Mouse (Mus musculus): ENCODE measurements at regions not wholly inside any gene's neighbourhood (a gene's known extent, or its start where the extent isn't known, plus 50 kb on each side); places are given as distances from the start of the nearest gene placed in this dataset.
A peak's percentile ranks its signal among the peaks of the same experiment; 100 is the strongest.

DNA sequence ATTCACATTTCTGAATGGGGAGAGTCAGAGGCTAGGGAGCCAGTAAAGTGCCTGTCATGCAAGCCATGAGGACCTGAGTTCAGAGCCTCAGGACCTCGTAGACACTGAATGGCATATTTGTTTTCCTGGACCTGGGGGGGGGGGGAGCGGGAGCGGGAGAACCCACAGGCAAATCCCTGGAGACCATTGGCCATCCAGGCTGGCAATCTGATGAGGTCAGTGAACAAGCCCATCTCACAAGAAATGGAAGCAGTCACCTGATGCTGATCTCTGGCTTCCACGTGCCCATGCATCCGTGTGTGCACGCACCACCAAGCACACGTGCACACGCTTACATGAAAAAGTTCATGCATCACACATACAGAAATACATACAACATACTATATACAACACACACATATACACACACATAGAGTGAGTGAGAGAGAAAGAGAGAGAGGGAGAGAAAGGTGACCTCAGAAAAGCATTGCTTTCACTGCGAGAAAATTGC lies 196.2 kb downstream of the Dusp6 start:
- WGBS, result 78% methylated on average over 9 of the region's 9 CpGs
- Histone ChIP-seq H3K4me2 (ENCODE audit: low read depth, low read length) (no peak overlapping the region), H3K4me1 (replicated peaks; ENCODE audit: control insufficient read depth, insufficient read depth, low read length) (peaks cover 9% of the 10 kb centered on the region), H3K27ac (ENCODE audit: low read length) (no peak overlapping the region; the same call in 1 of the 2 replicates), H3K36me3 (ENCODE audit: control insufficient read depth, insufficient read depth, low read length) (no peaks in the 10 kb centered on the region), H3K9me3 (ENCODE audit: control insufficient read depth, low read length) (no peaks in the 10 kb centered on the region), H3K27me3 (ENCODE audit: control insufficient read depth, insufficient read depth, low read depth, low read length) (no peaks in the 10 kb centered on the region), H3K9ac (ENCODE audit: low read length) (no peak overlapping the region), H3K4me3 (ENCODE audit: low read length) (no peak overlapping the region)
- ATAC-seq (ENCODE audit: low read depth), result no peak

DNA sequence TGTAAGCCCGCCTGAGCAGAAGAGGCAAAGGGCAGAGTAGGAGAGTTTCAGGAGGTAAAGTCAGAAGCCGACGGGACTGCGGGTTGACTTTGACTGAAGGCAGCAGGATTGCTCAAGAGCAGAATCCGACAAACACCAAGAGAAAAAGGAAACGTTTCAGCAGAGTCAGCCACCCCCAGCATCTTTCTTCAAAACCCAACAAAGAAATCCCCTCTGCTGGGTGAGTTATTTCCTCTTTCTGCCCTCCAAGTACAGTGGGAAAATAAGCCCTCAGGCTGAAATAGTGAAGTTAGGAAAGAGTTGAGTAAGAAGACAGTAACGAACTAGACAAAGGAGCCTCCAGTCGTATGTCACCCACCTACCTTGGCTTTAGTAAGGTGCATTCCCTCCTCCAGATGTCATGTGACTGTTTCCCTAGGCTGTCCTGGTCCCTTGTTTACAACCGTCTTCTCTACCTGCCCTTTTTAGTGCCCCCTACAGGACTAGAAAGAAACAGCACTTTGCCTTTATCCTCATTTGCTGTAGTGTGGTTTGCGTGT lies 196.9 kb downstream of the Dusp6 start:
- H3K4me3 ChIP-seq (ENCODE audit: low read length), result no peak overlapping the region

DNA sequence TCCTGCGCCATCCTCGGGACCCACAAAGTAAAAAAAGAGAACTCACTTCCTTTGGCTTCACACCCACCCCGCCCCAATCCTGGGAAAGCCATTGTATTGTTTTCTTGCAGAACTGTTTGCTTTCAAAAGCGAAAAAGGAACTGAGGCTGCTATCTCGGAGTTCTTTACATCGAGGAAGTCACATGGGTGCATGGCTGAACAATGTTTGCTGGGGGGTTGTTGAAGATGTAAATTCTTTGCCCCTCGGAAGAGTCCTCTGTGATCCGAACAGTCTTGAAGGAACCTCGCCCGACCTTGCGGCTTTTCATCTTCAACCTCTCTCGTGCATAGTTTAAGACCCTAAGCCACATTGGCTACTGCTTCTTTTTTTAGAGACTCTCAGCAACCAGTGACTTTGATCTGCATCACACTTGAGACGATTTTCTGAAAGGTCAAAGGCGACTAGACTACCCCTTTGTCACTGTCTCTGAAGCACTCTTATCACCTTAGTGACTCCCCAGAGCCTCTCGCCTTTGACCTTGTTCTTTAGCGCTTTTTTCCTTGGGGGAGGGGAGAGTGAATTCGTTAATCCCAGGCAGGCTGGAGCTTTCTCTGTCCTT lies 197.9 kb downstream of the Dusp6 start:
- H3K4me3 ChIP-seq (ENCODE audit: low read length), result peak overlapping the region; percentile 44
- peak overlapping the region; percentile 70 for H3K4me2 ChIP-seq (ENCODE audit: low read depth, low read length)
- WGBS, result 3% methylated on average over 17 of the region's 17 CpGs
- peak overlapping the region; percentile 73 for H3K27ac ChIP-seq (ENCODE audit: low read length)
- H3K27me3 ChIP-seq (ENCODE audit: control insufficient read depth, insufficient read depth, low read depth, low read length), result no peaks in the 10 kb centered on the region
- peak overlapping the region; percentile 29 for H3K9ac ChIP-seq (ENCODE audit: low read length)
- peaks cover 9% of the 10 kb centered on the region for H3K4me1 ChIP-seq (replicated peaks; ENCODE audit: control insufficient read depth, insufficient read depth, low read length)
- ATAC-seq (ENCODE audit: low read depth), result peak; percentile 58
- H3K36me3 ChIP-seq (ENCODE audit: control insufficient read depth, insufficient read depth, low read length), result no peaks in the 10 kb centered on the region
- no peaks in the 10 kb centered on the region for H3K9me3 ChIP-seq (ENCODE audit: control insufficient read depth, low read length)

More for the DNA sequence above, 196.9 kb downstream of the Dusp6 start:
- 35% methylated on average over 10 of the region's 10 CpGs for WGBS
- peaks cover 9% of the 10 kb centered on the region for H3K4me1 ChIP-seq (replicated peaks; ENCODE audit: control insufficient read depth, insufficient read depth, low read length)
- no peaks in the 10 kb centered on the region for H3K27me3 ChIP-seq (ENCODE audit: control insufficient read depth, insufficient read depth, low read depth, low read length)
- H3K36me3 ChIP-seq (ENCODE audit: control insufficient read depth, insufficient read depth, low read length), result no peaks in the 10 kb centered on the region
- no peak overlapping the region for H3K9ac ChIP-seq (ENCODE audit: low read length)
- H3K27ac ChIP-seq (ENCODE audit: low read length), result no peak overlapping the region; the same call in 1 of the 2 replicates
- H3K4me2 ChIP-seq (ENCODE audit: low read depth, low read length), result peak overlapping the region; percentile 23; the same call in 1 of the 2 replicates
- ATAC-seq (ENCODE audit: low read depth), result peak; percentile 46
- no peaks in the 10 kb centered on the region for H3K9me3 ChIP-seq (ENCODE audit: control insufficient read depth, low read length)

DNA sequence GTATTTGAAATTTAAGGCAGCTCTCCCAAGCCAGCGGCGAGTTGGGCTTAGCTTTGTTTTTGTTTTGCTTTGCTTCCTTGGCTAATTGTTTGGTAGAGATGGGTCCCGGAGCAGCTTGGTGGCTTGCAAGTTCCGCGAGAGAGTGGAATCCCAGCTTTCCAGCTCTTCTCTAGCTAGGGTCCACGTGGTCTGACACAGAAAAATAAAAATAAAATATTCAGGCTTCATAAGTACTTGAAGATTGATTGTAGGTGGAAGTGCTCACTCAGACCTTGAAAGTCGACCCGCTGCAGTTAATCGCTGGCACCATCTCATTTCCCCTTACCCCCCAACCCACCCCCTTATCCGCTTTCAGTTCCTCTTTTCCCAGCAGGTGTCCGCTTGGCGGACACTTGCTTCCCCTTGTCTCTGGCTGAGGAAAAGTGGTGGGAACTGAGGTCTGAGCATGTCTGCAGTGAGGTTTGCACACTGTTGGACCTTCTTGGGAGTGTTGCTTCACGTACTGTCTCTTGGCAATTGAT lies 198.5 kb downstream of the Dusp6 start:
- ATAC-seq (ENCODE audit: low read depth), result peak; percentile 58

DNA sequence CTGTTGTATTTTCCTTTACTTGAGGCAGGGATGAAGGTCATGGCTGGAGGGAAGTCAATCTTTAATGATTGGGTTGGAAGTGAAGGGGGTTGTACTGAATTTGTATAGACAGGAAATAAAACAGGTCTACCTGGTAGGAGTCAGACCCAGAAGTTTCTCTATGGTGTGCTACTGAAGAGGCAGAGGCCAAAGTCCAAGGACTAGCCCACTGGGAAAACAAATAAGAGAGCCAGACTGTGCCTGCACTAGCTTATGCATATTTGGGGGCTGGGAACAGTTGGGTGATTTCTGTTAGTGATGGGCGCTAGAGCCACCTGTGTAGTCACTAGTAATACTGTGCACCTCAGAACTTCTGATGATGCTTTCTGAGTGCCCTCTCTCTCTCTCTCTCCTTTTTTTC lies 203.7 kb downstream of the Dusp6 start:
- no peak for ATAC-seq (ENCODE audit: low read depth)
- no peak overlapping the region for H3K4me3 ChIP-seq (ENCODE audit: low read length)
- no peaks in the 10 kb centered on the region for H3K27me3 ChIP-seq (ENCODE audit: control insufficient read depth, insufficient read depth, low read depth, low read length)
- H3K9me3 ChIP-seq (ENCODE audit: control insufficient read depth, low read length), result no peaks in the 10 kb centered on the region
- H3K4me2 ChIP-seq (ENCODE audit: low read depth, low read length), result no peak overlapping the region
- no peaks in the 10 kb centered on the region for H3K36me3 ChIP-seq (ENCODE audit: control insufficient read depth, insufficient read depth, low read length)
- H3K4me1 ChIP-seq (replicated peaks; ENCODE audit: control insufficient read depth, insufficient read depth, low read length), result 0 out of 2 replicates have a peak, but pooled peaks cover 2% of the 10 kb centered on the region
- no peak overlapping the region for H3K27ac ChIP-seq (ENCODE audit: low read length)
- 92% methylated on average over 1 of the region's 1 CpGs for WGBS
- no peak overlapping the region for H3K9ac ChIP-seq (ENCODE audit: low read length)

More for the DNA sequence above, 198.5 kb downstream of the Dusp6 start:
- Histone ChIP-seq H3K27me3 (ENCODE audit: control insufficient read depth, insufficient read depth, low read depth, low read length) (no peaks in the 10 kb centered on the region), H3K9ac (ENCODE audit: low read length) (peak overlapping the region; percentile 29), H3K27ac (ENCODE audit: low read length) (peak overlapping the region; percentile 73), H3K4me3 (ENCODE audit: low read length) (peak overlapping the region; percentile 44), H3K36me3 (ENCODE audit: control insufficient read depth, insufficient read depth, low read length) (no peaks in the 10 kb centered on the region), H3K4me1 (replicated peaks; ENCODE audit: control insufficient read depth, insufficient read depth, low read length) (peaks cover 9% of the 10 kb centered on the region), H3K4me2 (ENCODE audit: low read depth, low read length) (peak overlapping the region; percentile 70), H3K9me3 (ENCODE audit: control insufficient read depth, low read length) (no peaks in the 10 kb centered on the region)
- 1% methylated on average over 13 of the region's 13 CpGs for WGBS

DNA sequence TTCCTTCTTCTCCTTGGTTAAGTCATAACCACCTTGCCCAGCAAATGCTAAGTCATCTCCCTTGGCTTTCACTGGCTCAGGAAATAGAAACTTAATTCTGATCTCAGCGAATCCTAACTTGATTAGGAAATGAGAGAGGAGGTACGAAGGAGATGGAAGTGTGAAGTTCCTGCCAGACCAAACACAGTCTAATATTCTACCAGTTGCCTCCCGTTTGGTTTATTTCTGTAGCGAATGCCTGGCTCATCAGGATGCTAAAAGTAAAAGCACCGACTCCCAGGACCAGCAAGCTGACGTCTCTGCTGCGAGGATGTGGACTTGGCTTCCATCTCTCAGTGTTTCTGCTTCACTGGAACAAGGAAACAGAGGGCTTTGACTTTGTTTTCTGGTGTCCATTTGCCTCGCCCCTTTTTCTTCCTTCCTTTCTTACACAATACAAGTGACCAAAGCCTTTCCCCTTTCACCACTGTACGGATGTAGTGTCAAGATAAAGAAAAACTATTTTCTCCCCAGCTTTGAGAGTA lies 204.3 kb downstream of the Dusp6 start:
- no peak overlapping the region for H3K4me3 ChIP-seq (ENCODE audit: low read length)
- H3K9ac ChIP-seq (ENCODE audit: low read length), result no peak overlapping the region
- H3K9me3 ChIP-seq (ENCODE audit: control insufficient read depth, low read length), result no peaks in the 10 kb centered on the region
- peak overlapping the region; percentile 22; the same call in 1 of the 2 replicates for H3K4me2 ChIP-seq (ENCODE audit: low read depth, low read length)
- no peaks in the 10 kb centered on the region for H3K36me3 ChIP-seq (ENCODE audit: control insufficient read depth, insufficient read depth, low read length)
- H3K27ac ChIP-seq (ENCODE audit: low read length), result peak overlapping the region; percentile 71
- 0 out of 2 replicates have a peak, but pooled peaks cover 2% of the 10 kb centered on the region for H3K4me1 ChIP-seq (replicated peaks; ENCODE audit: control insufficient read depth, insufficient read depth, low read length)
- whole genome bisulfite sequencing, result 65% methylated on average over 9 of the region's 9 CpGs
- peak; percentile 62 for ATAC-seq (ENCODE audit: low read depth)
- H3K27me3 ChIP-seq (ENCODE audit: control insufficient read depth, insufficient read depth, low read depth, low read length), result no peaks in the 10 kb centered on the region

DNA sequence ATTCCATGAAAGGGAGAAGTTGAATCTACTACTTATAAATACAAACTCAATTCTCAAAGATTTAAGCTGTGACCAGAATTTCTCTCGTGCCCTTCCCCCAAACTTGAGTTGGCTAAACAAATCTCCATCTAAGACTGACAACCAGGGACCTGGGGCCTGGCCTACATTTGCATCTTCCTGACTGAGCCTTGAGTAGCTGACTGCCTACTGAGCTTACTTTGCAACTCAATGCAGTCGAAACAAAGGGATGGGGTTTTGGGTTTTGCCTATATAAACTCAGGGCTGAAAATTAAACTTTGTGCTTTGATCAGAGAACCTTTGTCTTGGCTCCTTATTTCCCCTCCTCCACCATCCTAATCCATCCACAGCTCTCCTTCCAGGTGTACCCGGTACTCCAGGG lies 205.9 kb downstream of the Dusp6 start:
- 0 out of 2 replicates have a peak, but pooled peaks cover 2% of the 10 kb centered on the region for H3K4me1 ChIP-seq (replicated peaks; ENCODE audit: control insufficient read depth, insufficient read depth, low read length)
- 40% methylated on average over 3 of the region's 3 CpGs for WGBS

DNA sequence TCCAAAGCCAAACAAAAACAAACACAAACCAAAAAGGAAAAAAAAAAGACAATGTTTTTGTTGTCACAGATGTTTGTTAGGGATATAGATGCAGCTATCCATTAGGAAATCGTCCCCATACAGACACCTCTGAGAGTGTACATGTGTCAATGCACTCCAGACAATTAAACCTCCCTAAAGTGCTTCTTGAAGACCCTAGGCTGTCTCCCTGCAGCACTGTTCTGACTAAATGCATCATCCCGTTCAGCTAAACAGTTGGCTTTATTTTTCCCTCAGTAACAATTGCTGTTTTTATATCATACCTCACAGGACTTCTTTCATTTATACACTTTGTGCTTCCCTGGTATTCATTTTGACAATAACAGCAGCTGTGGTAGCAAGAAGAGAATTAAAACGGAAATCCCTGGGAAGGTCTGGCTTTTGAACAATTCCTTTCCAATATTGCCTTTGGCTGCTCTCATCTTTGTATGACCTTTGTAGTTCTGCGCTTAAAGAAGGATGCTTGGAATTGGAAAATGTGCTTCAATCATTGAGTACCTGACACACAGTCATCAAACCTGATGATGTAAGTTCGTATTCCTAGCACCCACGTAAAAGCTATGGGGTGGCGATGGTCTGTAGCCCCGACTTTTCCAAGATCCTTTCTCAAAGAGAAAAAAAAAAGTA lies 208.9 kb downstream of the Dusp6 start:
- WGBS, result 70% methylated on average over 8 of the region's 8 CpGs
- H3K4me3 ChIP-seq (ENCODE audit: low read length), result no peak overlapping the region
- ATAC-seq (ENCODE audit: low read depth), result no peak
- no peaks in the 10 kb centered on the region for H3K27me3 ChIP-seq (ENCODE audit: control insufficient read depth, insufficient read depth, low read depth, low read length)
- no peak overlapping the region for H3K4me2 ChIP-seq (ENCODE audit: low read depth, low read length)
- no peak overlapping the region for H3K27ac ChIP-seq (ENCODE audit: low read length)
- no peaks in the 10 kb centered on the region for H3K36me3 ChIP-seq (ENCODE audit: control insufficient read depth, insufficient read depth, low read length)
- no peak overlapping the region for H3K9ac ChIP-seq (ENCODE audit: low read length)
- H3K4me1 ChIP-seq (replicated peaks; ENCODE audit: control insufficient read depth, insufficient read depth, low read length), result 0 out of 2 replicates have a peak, but pooled peaks cover 2% of the 10 kb centered on the region
- no peaks in the 10 kb centered on the region for H3K9me3 ChIP-seq (ENCODE audit: control insufficient read depth, low read length)

More for the DNA sequence above, 205.9 kb downstream of the Dusp6 start:
- Histone ChIP-seq H3K4me2 (ENCODE audit: low read depth, low read length) (no peak overlapping the region), H3K27me3 (ENCODE audit: control insufficient read depth, insufficient read depth, low read depth, low read length) (no peaks in the 10 kb centered on the region), H3K36me3 (ENCODE audit: control insufficient read depth, insufficient read depth, low read length) (no peaks in the 10 kb centered on the region), H3K27ac (ENCODE audit: low read length) (no peak overlapping the region), H3K4me3 (ENCODE audit: low read length) (no peak overlapping the region), H3K9me3 (ENCODE audit: control insufficient read depth, low read length) (no peaks in the 10 kb centered on the region), H3K9ac (ENCODE audit: low read length) (no peak overlapping the region)
- ATAC-seq (ENCODE audit: low read depth), result no peak

DNA sequence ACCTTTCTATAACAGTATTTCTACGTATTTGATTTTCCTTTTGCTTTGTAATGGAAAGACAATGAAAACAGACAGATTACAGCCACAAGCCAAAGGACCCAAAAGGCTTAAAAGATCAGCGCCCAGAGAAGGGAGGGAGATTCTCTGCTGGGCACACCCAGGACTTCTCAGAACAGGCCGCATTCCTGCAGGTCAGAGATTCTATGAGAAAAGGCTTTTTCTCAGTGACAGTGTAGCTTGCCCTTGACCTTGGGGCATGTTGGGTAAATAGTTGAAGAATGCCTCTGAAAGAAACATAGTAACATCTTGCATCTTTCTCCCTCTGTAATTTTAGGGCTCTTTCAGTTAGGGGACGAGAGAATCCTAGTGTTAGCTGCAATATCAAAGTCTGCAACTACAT lies 209.8 kb downstream of the Dusp6 start:
- Histone ChIP-seq H3K4me2 (ENCODE audit: low read depth, low read length) (no peak overlapping the region), H3K27me3 (ENCODE audit: control insufficient read depth, insufficient read depth, low read depth, low read length) (no peaks in the 10 kb centered on the region), H3K36me3 (ENCODE audit: control insufficient read depth, insufficient read depth, low read length) (no peaks in the 10 kb centered on the region), H3K4me3 (ENCODE audit: low read length) (no peak overlapping the region), H3K27ac (ENCODE audit: low read length) (no peak overlapping the region), H3K9ac (ENCODE audit: low read length) (no peak overlapping the region), H3K4me1 (replicated peaks; ENCODE audit: control insufficient read depth, insufficient read depth, low read length) (0 out of 2 replicates have a peak, but pooled peaks cover 2% of the 10 kb centered on the region), H3K9me3 (ENCODE audit: control insufficient read depth, low read length) (no peaks in the 10 kb centered on the region)
- 74% methylated on average over 4 of the region's 4 CpGs for WGBS
- ATAC-seq (ENCODE audit: low read depth), result no peak

Measured in lung, embryonic 16.5 days (tissue).